In the genomic region with DNA sequence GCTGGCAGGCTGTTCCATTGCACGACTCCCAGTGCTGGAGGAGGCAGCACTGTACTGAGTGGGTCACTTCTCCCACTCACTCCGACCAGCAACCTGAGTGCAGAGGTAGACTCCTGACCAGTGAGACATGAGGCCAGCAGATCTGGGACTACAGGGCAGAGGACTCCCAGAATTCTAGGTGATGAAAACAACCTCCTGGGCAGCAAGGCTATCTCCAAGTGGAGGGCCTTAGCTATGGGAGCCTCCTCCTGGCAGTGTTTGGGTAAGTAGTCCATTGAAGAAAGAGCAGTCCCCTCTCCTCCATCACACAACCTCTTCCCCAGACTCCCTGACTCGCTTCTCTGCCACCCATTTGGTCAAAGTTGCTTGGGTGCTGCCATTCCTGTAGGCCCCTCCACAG, we compare ENCODE assay signal across 31 mouse cellular contexts. TPM values are rescaled to one million over a fixed set of nuclear protein-coding genes. Genes with fewer than 3 reads are reported as not detected.
"Had no signal": no experiment of that assay in that cellular context is flagged by ENCODE, and none has a peak within 500 bp of the region (broad histone marks: within the 10 kb centered on the region; RNA-seq: fewer than 3 reads in every experiment).

No protein-coding gene starts in this region.

- ATAC-seq: hindbrain, embryonic 16.5 days; inflammation-experienced regulatory T-cells, adult 6 months; intestine, embryonic 16.5 days had no signal

- H3K27me3 ChIP-seq: heart, embryonic 13.5 days; heart, embryonic 15.5 days; hindbrain, embryonic 12.5 days; kidney, embryonic 15.5 days; limb, embryonic 13.5 days; limb, embryonic 15.5 days; liver, embryonic 13.5 days; liver, embryonic 15.5 days had no signal

- H3K9ac ChIP-seq: heart, embryonic 13.5 days; heart, embryonic 15.5 days; hindbrain, embryonic 12.5 days; hindbrain, embryonic 14.5 days; kidney, embryonic 15.5 days; limb, embryonic 13.5 days; limb, embryonic 15.5 days; liver, embryonic 13.5 days; liver, embryonic 15.5 days had no signal

- H3K27ac ChIP-seq: gastrocnemius, adult 2 months; heart, adult 2 months; heart, embryonic 13.5 days; heart, embryonic 15.5 days; hindbrain, embryonic 10.5 days; hindbrain, embryonic 12.5 days; hindbrain, embryonic 14.5 days; kidney, embryonic 15.5 days; kidney, postnatal 0 days; limb, embryonic 13.5 days; limb, embryonic 15.5 days; liver, embryonic 13.5 days; liver, embryonic 15.5 days had no signal

- H3K4me3 ChIP-seq: gastrocnemius, adult 2 months; heart, adult 2 months; heart, embryonic 13.5 days; heart, embryonic 15.5 days; hindbrain, embryonic 10.5 days; hindbrain, embryonic 12.5 days; kidney, embryonic 15.5 days; limb, embryonic 13.5 days; limb, embryonic 15.5 days; liver, embryonic 13.5 days; liver, embryonic 15.5 days had no signal

- H3K4me2 ChIP-seq: heart, embryonic 11.5 days; heart, embryonic 13.5 days; heart, embryonic 15.5 days; hindbrain, embryonic 12.5 days; hindbrain, embryonic 14.5 days; kidney, embryonic 15.5 days; limb, embryonic 13.5 days; limb, embryonic 15.5 days; liver, embryonic 13.5 days; liver, embryonic 15.5 days had no signal

- H3K4me1 ChIP-seq: heart, embryonic 13.5 days; heart, embryonic 15.5 days; hindbrain, embryonic 10.5 days; hindbrain, embryonic 12.5 days; kidney, embryonic 15.5 days; limb, embryonic 13.5 days; limb, embryonic 15.5 days; liver, embryonic 13.5 days; liver, embryonic 15.5 days had no signal

- DNase-seq: gastrocnemius, adult 2 months; gastrocnemius, postnatal 10 days; gastrocnemius, postnatal 25 days; heart, adult 2 months; heart, postnatal 14 days; heart, postnatal 4 days; kidney, adult 18-20 months; kidney, adult 8-10 months; kidney, postnatal 14 days; kidney, postnatal 36 days; layer of hippocampus, adult 9-11 months; layer of hippocampus, postnatal 36 days; left cerebral cortex, postnatal 4 days; liver, embryonic 13.5 days had no signal

- H3K9me3 ChIP-seq: heart, embryonic 13.5 days; heart, embryonic 15.5 days; hindbrain, embryonic 12.5 days; kidney, embryonic 15.5 days; limb, embryonic 13.5 days; limb, embryonic 15.5 days; liver, embryonic 13.5 days; liver, embryonic 15.5 days had no signal

- H3K36me3 ChIP-seq: heart, embryonic 13.5 days; heart, embryonic 15.5 days; hindbrain, embryonic 10.5 days; hindbrain, embryonic 12.5 days; kidney, embryonic 15.5 days; limb, embryonic 13.5 days; limb, embryonic 15.5 days; liver, embryonic 13.5 days; liver, embryonic 15.5 days had no signal

RNA-seq across cellular contexts. Expression of gene Gm30302, which starts 31.6 kb away (rescaled TPM):
- polyA plus RNA-seq: frontal cortex, adult 2 months; heart, embryonic 13.5 days; heart, embryonic 15.5 days; hindbrain, embryonic 10.5 days; hindbrain, embryonic 12.5 days; hindbrain, embryonic 16.5 days; inflammation-experienced regulatory T-cells, adult 6 months; intestine, embryonic 16.5 days; kidney, embryonic 15.5 days; kidney, postnatal 0 days; large intestine, adult 2 months; limb, embryonic 13.5 days; limb, embryonic 15.5 days; liver, adult 2 months; liver, embryonic 13.5 days; liver, embryonic 15.5 days had no signal
